Mouse (Mus musculus) midbrain, embryonic 10.5 days (tissue): ENCODE measurements at regions not wholly inside any gene's neighbourhood (a gene's known extent, or its start where the extent isn't known, plus 50 kb on each side); places are given as distances from the start of the nearest gene placed in this dataset.
A peak's percentile ranks its signal among the peaks of the same experiment; 100 is the strongest.

Experiments
- DNase-seq: peaks from one replicate; pipeline ENCODE4 v3.0.0-alpha.2; 2017; ENCODE audit warnings: low spot score
- H3K27ac ChIP-seq: fragments of 300-500 bp; sonication (generic); replicated peaks from 2 replicates; pipeline ENCODE4 v1.5.1; 2016; ENCODE audit warnings: mild to moderate bottlenecking
- H3K27me3 ChIP-seq: fragments of 300-500 bp; sonication (generic); 2 replicates; pipeline ENCODE4 v1.6.1; 2016; ENCODE audit warnings: low read depth, mild to moderate bottlenecking; ENCODE audit not compliant: poor library complexity, severe bottlenecking
- H3K36me3 ChIP-seq: fragments of 300-500 bp; sonication (generic); 2 replicates; pipeline ENCODE4 v1.6.1; 2016; ENCODE audit warnings: mild to moderate bottlenecking, moderate library complexity
- H3K4me1 ChIP-seq: fragments of 300-500 bp; sonication (generic); 2 replicates; pipeline ENCODE4 v1.6.1; 2016
- H3K4me3 ChIP-seq: fragments of 300-500 bp; sonication (generic); 2 replicates; pipeline ENCODE4 v1.5.1; 2016; ENCODE audit warnings: mild to moderate bottlenecking, moderate library complexity
- H3K9me3 ChIP-seq: fragments of 300-500 bp; sonication (generic); replicated peaks from 2 replicates; pipeline ENCODE4 v1.6.1; 2016; ENCODE audit warnings: mild to moderate bottlenecking
- WGBS: fragments of 180-500 bp; shearing (Covaris S2); methylation state at CpG from one replicate; pipeline ENCODE4 v1.1.7; 2016; 5-methylcytosine and 5-hydroxymethylcytosine counted together

DNA sequence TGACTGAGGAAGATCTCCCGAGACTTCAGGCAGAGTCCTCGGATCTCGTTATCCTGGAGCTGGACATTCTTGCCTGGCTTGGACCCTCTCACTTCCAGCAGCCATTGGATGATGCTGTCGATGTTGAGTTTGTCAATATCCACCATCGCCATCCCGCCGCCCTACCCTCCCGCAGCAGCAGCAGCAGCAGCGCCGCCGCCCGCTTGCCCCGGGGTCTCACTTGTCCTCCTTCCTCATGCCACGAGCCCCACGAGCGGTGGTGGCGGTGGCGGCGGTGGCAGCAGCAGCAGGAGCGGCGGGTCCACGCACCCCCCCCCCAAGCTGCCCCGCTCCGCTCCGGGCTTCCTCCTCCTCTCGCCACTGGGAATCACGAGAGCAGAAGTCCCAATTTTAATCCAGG is 115.1 kb upstream of the Taf1b start:
- 86% methylated on average over 27 of the region's 27 CpGs for WGBS
- H3K4me3 ChIP-seq: no peak overlapping the region

GRCm38 (mm10) chr12:24424958-24425357 is 73.2 kb upstream of the Taf1b start:
- H3K4me1 ChIP-seq: no peaks in the 10 kb centered on the region
- H3K27me3 ChIP-seq: no peaks in the 10 kb centered on the region
- peak; percentile 11 for DNase-seq
- 71% methylated on average over 17 of the region's 17 CpGs for WGBS
- H3K36me3 ChIP-seq: no peaks in the 10 kb centered on the region
- no peak overlapping the region for H3K27ac ChIP-seq
- peaks cover 45% of the 10 kb centered on the region for H3K9me3 ChIP-seq
- H3K4me3 ChIP-seq: no peak overlapping the region

More for the DNA sequence above, 115.1 kb upstream of the Taf1b start:
- Histone ChIP-seq H3K27me3 (no peaks in the 10 kb centered on the region), H3K9me3 (peaks cover 77% of the 10 kb centered on the region), H3K36me3 (no peaks in the 10 kb centered on the region), H3K4me1 (no peaks in the 10 kb centered on the region), H3K27ac (no peak overlapping the region)
- DNase-seq: no peak
